In genomic region chr8:84697166-84698130, GRCm38 (mm10) we compare ENCODE assay signal across 8 mouse cellular contexts. TPM values are rescaled to one million over a fixed set of nuclear protein-coding genes. Genes with fewer than 3 reads are reported as not detected.
DNase-seq lines count a peak whose midpoint lies in the region; ATAC-seq and TF ChIP-seq lines count a peak whose summit lies in the region.

No protein-coding gene starts in this region.

- H3K9me3 ChIP-seq in forebrain, embryonic 14.5 days (replicated peaks; ENCODE audit: control insufficient read depth, low read length), result no peaks in the 10 kb centered on the region
- no peaks in the 10 kb centered on the region for H3K9me3 ChIP-seq in forebrain, embryonic 12.5 days

- peaks cover 54% of the 10 kb centered on the region for H3K36me3 ChIP-seq in forebrain, embryonic 14.5 days (ENCODE audit: control insufficient read depth, insufficient read depth, low read length)
- peaks cover 62% of the 10 kb centered on the region for H3K36me3 ChIP-seq in forebrain, embryonic 12.5 days (replicated peaks)

- no peak for ATAC-seq in forebrain, embryonic 14.5 days
- ATAC-seq in forebrain, embryonic 12.5 days (ENCODE audit: low FRiP score), result no peak

- no peak overlapping the region for H3K4me2 ChIP-seq in forebrain, embryonic 14.5 days (ENCODE audit: low read length)
- H3K4me2 ChIP-seq in forebrain, embryonic 12.5 days, result no peak overlapping the region

- H3K9ac ChIP-seq in forebrain, embryonic 14.5 days (ENCODE audit: low read length), result no peak overlapping the region
- no peak overlapping the region for H3K9ac ChIP-seq in forebrain, embryonic 12.5 days

- TF ChIP-seq POLR2A in bone marrow, adult 2 months (IDR thresholded peaks at IDR 0.05; ENCODE audit: borderline replicate concordance, control insufficient read depth, low read depth, low read length), result no peak

- 0 out of 2 replicates have a peak, but pooled peaks cover 3% of the 10 kb centered on the region for H3K4me1 ChIP-seq in forebrain, embryonic 14.5 days (ENCODE audit: control insufficient read depth, insufficient read depth, low read length)
- H3K4me1 ChIP-seq in forebrain, embryonic 12.5 days, result peaks cover 8% of the 10 kb centered on the region; the same call in 1 of the 2 replicates
- peaks cover 19% of the 10 kb centered on the region for H3K4me1 ChIP-seq in bone marrow, adult 2 months (ENCODE audit: control insufficient read depth, insufficient read depth, low read length)

- WGBS in forebrain, embryonic 14.5 days, result 88% methylated on average over 14 of the region's 14 CpGs
- WGBS in forebrain, embryonic 12.5 days, result 92% methylated on average over 14 of the region's 14 CpGs
- 71% methylated on average over 14 of the region's 14 CpGs for WGBS in bone marrow, adult 2 months

- H3K27me3 ChIP-seq in forebrain, embryonic 14.5 days (replicated peaks; ENCODE audit: control insufficient read depth, insufficient read depth, low read length), result peaks cover 11% of the 10 kb centered on the region
- H3K27me3 ChIP-seq in forebrain, embryonic 12.5 days, result peaks cover 26% of the 10 kb centered on the region

- H3K27ac ChIP-seq in forebrain, embryonic 14.5 days (ENCODE audit: low read depth, low read length), result no peak overlapping the region
- no peak overlapping the region for H3K27ac ChIP-seq in forebrain, embryonic 12.5 days
- H3K27ac ChIP-seq in bone marrow, adult 2 months (ENCODE audit: control insufficient read depth, insufficient read depth, low read depth, low read length, poor library complexity), result peak overlapping the region; percentile 73; the same call in 1 of the 2 replicates

- TF ChIP-seq CTCF in bone marrow, adult 2 months (IDR thresholded peaks at IDR 0.05; ENCODE audit: control insufficient read depth, insufficient read depth, low read length), result 0 out of 2 replicates have a peak, but pooled peaks have one; percentile 11

- H3K4me3 ChIP-seq in forebrain, embryonic 14.5 days (ENCODE audit: low read depth, low read length), result no peak overlapping the region
- no peak overlapping the region for H3K4me3 ChIP-seq in forebrain, embryonic 12.5 days (replicated peaks)
- H3K4me3 ChIP-seq in bone marrow, adult 2 months (replicated peaks; ENCODE audit: control insufficient read depth, low read depth, low read length), result no peak overlapping the region

- peak; percentile 76 for DNase-seq in forebrain, embryonic 14.5 days (ENCODE audit: low spot score)
- DNase-seq in lung, postnatal 10 days, result peak; percentile 83
- DNase-seq in lung, adult 18-20 months, result no peak
- peak; percentile 63 for DNase-seq in lung, postnatal 14 days
- no peak for DNase-seq in adrenal gland, adult 18-20 months (ENCODE audit: low spot score in 2 of 2)
- DNase-seq in frontal cortex, postnatal 36 days (ENCODE audit: low spot score in 2 of 2), result no peak

RNA-seq across cellular contexts. Expression of gene Lyl1, which starts 3.8 kb away (rescaled TPM):
- 2.9 and 3.8 TPM in 2 replicates for polyA plus RNA-seq in forebrain, embryonic 14.5 days (2014; fragmentation: Nextera tagmentation; extraction: Ambion mirVana)
- 3.1 and 3.9 TPM in 2 replicates for polyA plus RNA-seq in forebrain, embryonic 12.5 days (2016; fragmentation: Nextera tagmentation; extraction: Ambion mirVana)
- 59.2 and 125 TPM in 2 replicates for polyA plus RNA-seq in bone marrow, adult 2 months (2011; ENCODE audit: insufficient read depth, insufficient read length, low replicate concordance, missing spikeins)
- 1 to 10 TPM; 2.7 to 2.8 TPM for total RNA-seq in adrenal gland, adult 18-20 months (2021)

RNA-seq across cellular contexts. Expression of gene Nacc1, which starts 9.8 kb away (rescaled TPM):
- 17.0 and 17.6 TPM in 2 replicates for polyA plus RNA-seq in forebrain, embryonic 14.5 days (2014; fragmentation: Nextera tagmentation; extraction: Ambion mirVana)
- 22.8 and 26.6 TPM in 2 replicates for polyA plus RNA-seq in forebrain, embryonic 12.5 days (2016; fragmentation: Nextera tagmentation; extraction: Ambion mirVana)
- polyA plus RNA-seq in bone marrow, adult 2 months (2011; ENCODE audit: insufficient read depth, insufficient read length, low replicate concordance, missing spikeins), result 14.6 and 26.2 TPM in 2 replicates
- total RNA-seq in adrenal gland, adult 18-20 months (2021), result 10 to 100 TPM; 71.3 to 77.8 TPM

RNA-seq across cellular contexts. Expression of gene Trmt1, which starts 11.3 kb away (rescaled TPM):
- polyA plus RNA-seq in forebrain, embryonic 14.5 days (2014; fragmentation: Nextera tagmentation; extraction: Ambion mirVana), result 47.8 and 52.3 TPM in 2 replicates
- polyA plus RNA-seq in forebrain, embryonic 12.5 days (2016; fragmentation: Nextera tagmentation; extraction: Ambion mirVana), result 55.4 and 59.6 TPM in 2 replicates
- polyA plus RNA-seq in bone marrow, adult 2 months (2011; ENCODE audit: insufficient read depth, insufficient read length, low replicate concordance, missing spikeins), result 78.9 and 134 TPM in 2 replicates
- total RNA-seq in adrenal gland, adult 18-20 months (2021), result 10 to 100 TPM; 66.3 to 79.0 TPM

RNA-seq across cellular contexts. Expression of gene G430095P16Rik, which starts 25.4 kb away (rescaled TPM):
- polyA plus RNA-seq in forebrain, embryonic 14.5 days (2014; fragmentation: Nextera tagmentation; extraction: Ambion mirVana), result 1.5 and 1.7 TPM in 2 replicates
- polyA plus RNA-seq in forebrain, embryonic 12.5 days (2016; fragmentation: Nextera tagmentation; extraction: Ambion mirVana), result 2.2 and 3.5 TPM in 2 replicates
- polyA plus RNA-seq in bone marrow, adult 2 months (2011; ENCODE audit: insufficient read depth, insufficient read length, low replicate concordance, missing spikeins), result 12.0 and 27.2 TPM in 2 replicates
- under 1 TPM; 0.45 to 0.76 TPM for total RNA-seq in adrenal gland, adult 18-20 months (2021)

RNA-seq across cellular contexts. Expression of gene Ier2, which starts 34.8 kb away (rescaled TPM):
- polyA plus RNA-seq in forebrain, embryonic 14.5 days (2014; fragmentation: Nextera tagmentation; extraction: Ambion mirVana), result 26.5 and 29.3 TPM in 2 replicates
- polyA plus RNA-seq in forebrain, embryonic 12.5 days (2016; fragmentation: Nextera tagmentation; extraction: Ambion mirVana), result 53.7 and 62.2 TPM in 2 replicates
- 13.2 and 49.9 TPM in 2 replicates for polyA plus RNA-seq in bone marrow, adult 2 months (2011; ENCODE audit: insufficient read depth, insufficient read length, low replicate concordance, missing spikeins)
- total RNA-seq in adrenal gland, adult 18-20 months (2021), result 10 to 100 TPM; 20.7 to 24.6 TPM

Comparison
In these comparisons a context has a peak if more than half of its experiments do, and no peak if none do; other contexts are left out.
1. DNase-seq: peak in forebrain, embryonic 14.5 days (single experiment), lung, postnatal 10 days (single experiment) and lung, postnatal 14 days (single experiment); none in lung, adult 18-20 months (0 of 2), adrenal gland, adult 18-20 months (0 of 2) and frontal cortex, postnatal 36 days (0 of 2).
2. RNA of gene Lyl1, which starts 3.8 kb away (polyA plus RNA-seq): 59.2 to 125 TPM in bone marrow, adult 2 months; 3.1 to 3.9 TPM in forebrain, embryonic 12.5 days and 2.9 to 3.8 TPM in forebrain, embryonic 14.5 days; every median in the first group is over 10 times any median in the second.